Mouse (Mus musculus) forebrain, postnatal 0 days (tissue): Measurements from ENCODE around the gene Crbn. TPM values are rescaled to one million over a fixed set of nuclear protein-coding genes. Genes with fewer than 3 reads are reported as not detected.

Source experiments
- ATAC-seq: fragments of 200-750 bp; cut with Nextera tagmentation; 2 replicates; pipeline ENCODE4 v1.8.0; 2017; ENCODE audit warnings: mild to moderate bottlenecking, moderate library complexity
- DNase-seq: peaks from one replicate; pipeline ENCODE4 v3.0.0-alpha.2; 2015
- H3K27ac ChIP-seq: fragments of 300-500 bp; sonication (generic); 2 replicates; pipeline ENCODE4 v1.5.1; 2014; ENCODE audit warnings: low read depth, mild to moderate bottlenecking, antibody characterized with exemption, low read length, moderate library complexity, mixed read lengths
- H3K27me3 ChIP-seq: fragments of 300-500 bp; sonication (generic); 2 replicates; pipeline ENCODE4 v1.6.1; 2014; ENCODE audit warnings: mild to moderate bottlenecking, low read length, mixed read lengths; ENCODE audit not compliant: insufficient read depth
- H3K36me3 ChIP-seq: fragments of 300-500 bp; sonication (generic); 2 replicates; pipeline ENCODE4 v1.6.1; 2014; ENCODE audit warnings: mild to moderate bottlenecking, moderate library complexity; ENCODE audit not compliant: insufficient read depth
- H3K4me1 ChIP-seq: fragments of 300-500 bp; sonication (generic); 2 replicates; pipeline ENCODE4 v1.6.1; 2014; ENCODE audit warnings: antibody characterized with exemption; ENCODE audit not compliant: insufficient read depth
- H3K4me2 ChIP-seq: fragments of 300-500 bp; sonication (generic); 2 replicates; pipeline ENCODE4 v1.6.1; 2014; ENCODE audit warnings: low read depth, mild to moderate bottlenecking, moderate library complexity
- H3K4me3 ChIP-seq: fragments of 300-500 bp; sonication (generic); 2 replicates; pipeline ENCODE4 v1.5.1; 2014; ENCODE audit warnings: low read depth, low read length, mixed read lengths
- H3K9ac ChIP-seq: fragments of 300-500 bp; sonication (generic); 2 replicates; pipeline ENCODE4 v1.6.1; 2014; ENCODE audit warnings: mild to moderate bottlenecking
- H3K9me3 ChIP-seq: fragments of 300-500 bp; sonication (generic); 2 replicates; pipeline ENCODE4 v1.6.1; 2016; ENCODE audit warnings: low read length
- CTCF ChIP-seq: sonication (generic); IDR thresholded peaks from 2 replicates; pipeline ENCODE4 v1.5.1; 2016; ENCODE audit warnings: antibody characterized with exemption, control low read depth, low read depth
- WGBS: fragments of 180-500 bp; shearing (Covaris S2); extraction: QIAGEN DNeasy Blood & Tissue Kit; methylation state at CpG from one replicate; pipeline ENCODE4 v1.1.7; 2014; 5-methylcytosine and 5-hydroxymethylcytosine counted together
- polyA plus RNA-seq: library from polyadenylated mRNA; unstranded; fragments of >200 nt; fragmentation: Nextera tagmentation; extraction: Ambion mirVana; gene quantifications from 2 replicates; pipeline ENCODE4 v1.2.1, GENCODE M21; 2015
- total RNA-seq: library from RNA; depleted of rRNA; stranded (reverse); fragments of >200 nt; gene quantifications from 2 replicates; pipeline ENCODE4 v1.2.3, GENCODE M21; 2014

The Crbn gene
- total and polyA plus RNA-seq, 2 experiments from 2014 or later: 53.3 to 70.9 TPM

- 79% methylated on average over 4 of the region's 4 CpGs for WGBS
- no peak for ATAC-seq
- Histone ChIP-seq H3K27ac (no peak overlapping the region), H3K4me1 (peaks cover 12% of the 10 kb centered on the region), H3K4me2 (no peak overlapping the region), H3K27me3 (no peaks in the 10 kb centered on the region), H3K9ac (no peak overlapping the region), H3K4me3 (no peak overlapping the region), H3K36me3 (peaks cover 3% of the 10 kb centered on the region; the same call in 1 of the 2 replicates), H3K9me3 (no peaks in the 10 kb centered on the region)
- DNase-seq: no peak
- TF ChIP-seq CTCF: no peak
Measured at GRCm38 (mm10) chr6:106766774-106767173, 33.1 kb downstream of the Crbn start.

GRCm38 (mm10) chr6:106765892-106766291 is 34.0 kb downstream of the Crbn start:
- Histone ChIP-seq H3K4me2 (no peak overlapping the region), H3K27ac (no peak overlapping the region), H3K4me3 (no peak overlapping the region), H3K9me3 (no peaks in the 10 kb centered on the region), H3K4me1 (peaks cover 12% of the 10 kb centered on the region), H3K36me3 (no peaks in the 10 kb centered on the region), H3K9ac (no peak overlapping the region), H3K27me3 (no peaks in the 10 kb centered on the region)
- ATAC-seq (no peak), DNase-seq (no peak)
- no peak for TF ChIP-seq CTCF
- 85% methylated on average over 1 of the region's 1 CpGs for WGBS

GRCm38 (mm10) chr6:106761486-106761885 is 38.4 kb downstream of the Crbn start:
- H3K4me1 ChIP-seq: no peaks in the 10 kb centered on the region
- H3K9ac ChIP-seq: no peak overlapping the region
- no peak for DNase-seq
- ATAC-seq: no peak
- no peak overlapping the region for H3K4me2 ChIP-seq
- no peak overlapping the region for H3K27ac ChIP-seq
- no peak for TF ChIP-seq CTCF
- 85% methylated on average over 1 of the region's 1 CpGs for WGBS
- no peaks in the 10 kb centered on the region for H3K27me3 ChIP-seq
- no peaks in the 10 kb centered on the region for H3K36me3 ChIP-seq
- H3K9me3 ChIP-seq: no peaks in the 10 kb centered on the region
- H3K4me3 ChIP-seq: no peak overlapping the region

GRCm38 (mm10) chr6:106760473-106761218 is 39.2 kb downstream of the Crbn start:
- TF ChIP-seq CTCF: no peak
- WGBS: 87% methylated on average over 3 of the region's 3 CpGs
- H3K9me3 ChIP-seq: no peaks in the 10 kb centered on the region
- no peaks in the 10 kb centered on the region for H3K27me3 ChIP-seq
- H3K36me3 ChIP-seq: no peaks in the 10 kb centered on the region
- no peak overlapping the region for H3K4me3 ChIP-seq
- DNase-seq (no peak), ATAC-seq (no peak)
- H3K4me2 ChIP-seq: no peak overlapping the region
- no peak overlapping the region for H3K27ac ChIP-seq
- H3K4me1 ChIP-seq: no peaks in the 10 kb centered on the region
- no peak overlapping the region for H3K9ac ChIP-seq

- no peaks in the 10 kb centered on the region for H3K4me1 ChIP-seq
- DNase-seq (no peak), ATAC-seq (no peak)
- no peak overlapping the region for H3K4me2 ChIP-seq
- WGBS: 84% methylated on average over 3 of the region's 3 CpGs
- H3K36me3 ChIP-seq: no peaks in the 10 kb centered on the region
- no peaks in the 10 kb centered on the region for H3K27me3 ChIP-seq
- no peak for TF ChIP-seq CTCF
- H3K9me3 ChIP-seq: no peaks in the 10 kb centered on the region
- H3K27ac ChIP-seq: no peak overlapping the region
- no peak overlapping the region for H3K4me3 ChIP-seq
- H3K9ac ChIP-seq: no peak overlapping the region
Measured at GRCm38 (mm10) chr6:106758299-106758698, 41.6 kb downstream of the Crbn start.

GRCm38 (mm10) chr6:106750291-106750690 is 49.6 kb downstream of the Crbn start:
- Histone ChIP-seq H3K27me3 (no peaks in the 10 kb centered on the region), H3K4me1 (no peaks in the 10 kb centered on the region), H3K36me3 (no peaks in the 10 kb centered on the region), H3K4me3 (no peak overlapping the region), H3K4me2 (no peak overlapping the region), H3K27ac (no peak overlapping the region), H3K9ac (no peak overlapping the region), H3K9me3 (no peaks in the 10 kb centered on the region)
- WGBS: 86% methylated on average over 7 of the region's 7 CpGs
- DNase-seq (no peak), ATAC-seq (no peak)
- TF ChIP-seq CTCF: no peak

- Histone ChIP-seq H3K27ac (no peak within 1 kb of the TSS), H3K4me1 (no peaks in the 10 kb centered on the region), H3K36me3 (no peaks in the 10 kb centered on the region), H3K9ac (no peak within 1 kb of the TSS), H3K9me3 (no peaks in the 10 kb centered on the region), H3K4me2 (no peak within 1 kb of the TSS), H3K4me3 (no peak within 1 kb of the TSS), H3K27me3 (no peaks in the 10 kb centered on the region)
- TF ChIP-seq CTCF: no peak
- DNase-seq: no peak
- no peak for ATAC-seq
- WGBS: 80% methylated on average over 6 of the region's 6 CpGs
Measured at GRCm38 (mm10) chr6:106748887-106749388, 50.9 kb downstream of the Crbn start, which contains the start of gene Il5ra. Il5ra (minus strand) TSS chr6:106749037.
